Mouse (Mus musculus): Measurements from ENCODE around the gene Igfbp5. TPM values are rescaled to one million over a fixed set of nuclear protein-coding genes. Genes with fewer than 3 reads are reported as not detected.

The Igfbp5 gene
- total and polyA plus RNA-seq, 3 experiments: 0.03 TPM; not detected in 2

- no peaks in the 10 kb centered on the region for H3K4me1 ChIP-seq (ENCODE audit: control insufficient read depth in 1 of 2, insufficient read depth in 2 of 2, low read length in 2 of 2)
- peaks cover 0 to 2% of the 10 kb centered on the region in 2 experiments; a peak in 1 of 4 replicates for H3K27me3 ChIP-seq (ENCODE audit: control insufficient read depth in 1 of 2, insufficient read depth in 2 of 2, low read length in 2 of 2)
- no peak overlapping the region for H3K9ac ChIP-seq (ENCODE audit: control insufficient read depth, low read depth, low read length, poor library complexity, severe bottlenecking)
- no peak overlapping the region for H3K27ac ChIP-seq (ENCODE audit: control insufficient read depth, low read depth, low read length)
- no peaks in the 10 kb centered on the region for H3K36me3 ChIP-seq (ENCODE audit: control insufficient read depth in 1 of 2, insufficient read depth in 2 of 2, low read length in 2 of 2)
- no peaks in the 10 kb centered on the region for H3K9me3 ChIP-seq (replicated peaks; ENCODE audit: insufficient read depth, low read length)
- no peak for DNase-seq (ENCODE audit: low read depth, low spot score)
- H3K4me3 ChIP-seq (ENCODE audit: control insufficient read depth in 1 of 2, insufficient read depth in 1 of 2, low read depth in 2 of 2, low read length in 2 of 2): no peak overlapping the region
- no peak for TF ChIP-seq MYB (IDR thresholded peaks at IDR 0.05; ENCODE audit: low read depth, low read length)
- TF ChIP-seq KAT2A (conservative IDR thresholded peaks at IDR 0.05; ENCODE audit: low read depth, low read length): no peak
- no peak for TF ChIP-seq GABPA (IDR thresholded peaks at IDR 0.05; ENCODE audit: low read depth, low read length)
- no peak for TF ChIP-seq SMC3 (IDR thresholded peaks at IDR 0.05; ENCODE audit: low read depth, low read length)
- no peak for TF ChIP-seq ELF1 (IDR thresholded peaks at IDR 0.05; ENCODE audit: low read depth, low read length)
- no peak for TF ChIP-seq ZKSCAN1 (IDR thresholded peaks at IDR 0.05; ENCODE audit: low read depth, low read length)
- TF ChIP-seq CHD1 (IDR thresholded peaks at IDR 0.05; ENCODE audit: low read depth, low read length): no peak
- no peak for TF ChIP-seq MAFK (IDR thresholded peaks at IDR 0.05; ENCODE audit: borderline replicate concordance, low read depth, low read length)
- TF ChIP-seq ZC3H11A (IDR thresholded peaks at IDR 0.05; ENCODE audit: low read depth, low read length): no peak
- TF ChIP-seq POLR2AphosphoS5 (IDR thresholded peaks at IDR 0.05; ENCODE audit: borderline replicate concordance, low read depth, low read length): no peak
- TF ChIP-seq UBTF (IDR thresholded peaks at IDR 0.05; ENCODE audit: borderline replicate concordance, insufficient read depth, low read depth, low read length): no peak
- TF ChIP-seq ETS1 (IDR thresholded peaks at IDR 0.05; ENCODE audit: low read depth, low read length): no peak
- TF ChIP-seq BHLHE40 (IDR thresholded peaks at IDR 0.05; ENCODE audit: borderline replicate concordance, low read depth, low read length): no peak
- no peak for TF ChIP-seq TAL1 (IDR thresholded peaks at IDR 0.05; ENCODE audit: low read length)
- H3K79me2 ChIP-seq (ENCODE audit: control insufficient read depth, insufficient read depth, low read length, poor library complexity): no peaks in the 10 kb centered on the region
Measured at GRCm38 (mm10) chr1:72856209-72856909, 18.3 kb downstream of the Igfbp5 start.

GRCm38 (mm10) chr1:72855729-72856128 is 19.0 kb downstream of the Igfbp5 start:
- Histone ChIP-seq H3K4me3 (ENCODE audit: control insufficient read depth in 1 of 2, insufficient read depth in 1 of 2, low read depth in 2 of 2, low read length in 2 of 2) (no peak overlapping the region), H3K9me3 (replicated peaks; ENCODE audit: insufficient read depth, low read length) (no peaks in the 10 kb centered on the region), H3K27ac (ENCODE audit: control insufficient read depth, low read depth, low read length) (no peak overlapping the region), H3K79me2 (ENCODE audit: control insufficient read depth, insufficient read depth, low read length, poor library complexity) (no peaks in the 10 kb centered on the region), H3K9ac (ENCODE audit: control insufficient read depth, low read depth, low read length, poor library complexity, severe bottlenecking) (no peak overlapping the region), H3K4me1 (ENCODE audit: control insufficient read depth in 1 of 2, insufficient read depth in 2 of 2, low read length in 2 of 2) (no peaks in the 10 kb centered on the region), H3K27me3 (ENCODE audit: control insufficient read depth in 1 of 2, insufficient read depth in 2 of 2, low read length in 2 of 2) (no peaks in the 10 kb centered on the region), H3K36me3 (ENCODE audit: control insufficient read depth in 1 of 2, insufficient read depth in 2 of 2, low read length in 2 of 2) (no peaks in the 10 kb centered on the region)
- DNase-seq (ENCODE audit: low read depth, low spot score): no peak
- TF ChIP-seq USF1 (IDR thresholded peaks at IDR 0.05; ENCODE audit: low read depth, low read length) (no peak), MXI1 (IDR thresholded peaks at IDR 0.05; ENCODE audit: low read depth, low read length) (no peak), HCFC1 (IDR thresholded peaks at IDR 0.05; ENCODE audit: low read depth, low read length) (no peak), ZNF384 (IDR thresholded peaks at IDR 0.05; ENCODE audit: low read depth, low read length) (no peak), KAT2A (conservative IDR thresholded peaks at IDR 0.05; ENCODE audit: low read depth, low read length) (no peak), RCOR1 (IDR thresholded peaks at IDR 0.05; ENCODE audit: low read depth, low read length) (no peak), POLR2A (IDR thresholded peaks at IDR 0.05; ENCODE audit: control insufficient read depth in 1 of 2, insufficient read depth in 1 of 2, low read depth in 1 of 2, low read length in 2 of 2, poor library complexity in 1 of 2) (no peak), MYB (IDR thresholded peaks at IDR 0.05; ENCODE audit: low read depth, low read length) (no peak), TCF12 (IDR thresholded peaks at IDR 0.05; ENCODE audit: low read depth, low read length) (no peak), ZMIZ1 (IDR thresholded peaks at IDR 0.05; ENCODE audit: low read depth, low read length) (no peak), MYC (IDR thresholded peaks at IDR 0.05; ENCODE audit: low read depth, low read length) (no peak), CTCF (IDR thresholded peaks at IDR 0.05 in 2 of 3, conservative IDR thresholded peaks at IDR 0.05 in 1 of 3; ENCODE audit: control insufficient read depth in 1 of 3, insufficient read depth in 1 of 3, low read depth in 2 of 3, low read length in 3 of 3, poor library complexity in 1 of 3, severe bottlenecking in 1 of 3) (no peak), ZKSCAN1 (IDR thresholded peaks at IDR 0.05; ENCODE audit: low read depth, low read length) (no peak), MEF2A (IDR thresholded peaks at IDR 0.05; ENCODE audit: extremely low read depth, insufficient replicate concordance, low read depth, low read length, poor library complexity, severe bottlenecking) (no peak), RAD21 (IDR thresholded peaks at IDR 0.05; ENCODE audit: low read depth, low read length) (no peak), MAZ (IDR thresholded peaks at IDR 0.05; ENCODE audit: low read depth, low read length) (no peak), EP300 (IDR thresholded peaks at IDR 0.05; ENCODE audit: low read depth in 1 of 2, low read length in 2 of 2) (no peak), POLR2AphosphoS5 (IDR thresholded peaks at IDR 0.05; ENCODE audit: borderline replicate concordance, low read depth, low read length) (no peak), GATA1 (IDR thresholded peaks at IDR 0.05; ENCODE audit: low read depth, low read length) (no peak)
